Mouse (Mus musculus): Measurements from ENCODE around the gene Atp6v1b1. TPM values are rescaled to one million over a fixed set of nuclear protein-coding genes. Genes with fewer than 3 reads are reported as not detected.

The Atp6v1b1 gene
- not detected for polyA plus RNA-seq (2015; fragmentation: Illumina TruSeq; extraction: RNeasy Lipid Tissue Mini Kit (QIAGEN cat#74804); ENCODE audit: low read depth, low replicate concordance)

DNA sequence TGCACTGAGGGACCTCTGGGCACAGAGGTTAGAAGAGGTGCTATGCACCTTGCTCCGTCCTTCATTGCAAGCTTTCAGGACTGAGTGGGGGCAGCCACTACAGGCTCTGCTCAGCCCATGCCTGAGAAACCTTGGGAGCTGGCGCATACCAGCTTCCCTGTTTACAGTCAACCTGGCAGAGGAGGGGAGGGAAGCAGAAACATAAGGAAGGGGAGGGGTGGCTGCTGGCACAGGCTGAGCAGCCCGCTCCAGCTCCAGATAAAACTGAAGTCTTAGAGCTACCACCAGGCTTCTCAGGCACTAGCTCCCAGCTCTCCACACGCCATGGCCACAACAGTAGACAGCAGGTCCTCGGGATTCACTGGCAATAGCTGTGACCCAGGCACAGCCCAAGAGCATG is at the start of gene Atp6v1b1:
Gene Atp6v1b1 (plus strand): TSS at position 230 of the 400 bp plus-strand sequence.

DNA sequence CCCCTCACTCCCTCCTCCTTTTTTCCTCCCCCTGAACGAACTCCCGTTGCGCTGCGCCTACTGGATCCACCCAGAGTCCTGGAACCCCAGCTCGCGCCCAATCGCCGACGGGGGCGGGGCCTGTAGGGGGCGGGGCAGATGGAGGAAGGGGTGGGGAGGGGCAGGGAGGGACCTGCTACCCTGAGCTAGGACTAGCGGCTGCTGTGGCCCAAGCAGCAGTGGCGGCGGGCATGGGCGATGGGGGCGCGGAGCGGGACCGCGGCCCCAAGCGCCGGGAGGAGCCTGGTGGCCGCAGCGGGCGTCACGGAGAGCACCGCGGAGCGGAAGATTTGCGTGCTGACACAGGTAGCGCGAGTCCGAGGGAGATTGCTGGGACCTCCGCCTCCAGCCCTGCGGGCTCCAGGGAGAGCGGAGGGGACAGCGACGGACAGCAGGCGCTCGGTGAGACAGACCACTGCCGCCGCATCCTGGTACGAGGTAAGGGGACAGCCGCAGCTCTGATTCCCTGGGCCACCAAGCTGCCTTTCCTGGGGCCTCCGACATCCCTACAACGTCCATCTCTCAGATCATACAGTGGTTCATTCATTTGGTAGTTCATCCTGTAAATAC is 31.6 kb upstream of the Atp6v1b1 start, which contains the start of gene Vax2:
Gene Vax2 (plus strand): TSS at position 198 of the 609 bp plus-strand sequence.

DNA sequence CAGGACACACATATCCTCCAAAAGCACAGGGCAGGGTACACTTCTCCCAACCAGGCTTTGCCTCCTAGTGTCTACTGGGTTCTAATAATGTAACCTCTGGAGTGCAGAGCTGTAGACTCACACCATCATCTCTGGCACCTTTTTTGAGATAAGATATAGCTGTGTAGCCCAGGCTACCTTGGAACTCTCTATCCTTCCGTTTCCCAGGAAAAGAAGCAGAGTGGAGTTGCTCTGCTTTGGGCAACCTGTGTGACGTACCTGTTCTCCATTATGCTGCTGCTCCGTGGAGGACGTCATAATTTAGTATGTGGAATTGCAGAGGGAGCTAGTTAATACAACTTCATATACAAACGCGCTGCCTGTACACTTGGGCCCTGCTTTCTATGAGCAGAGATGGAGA is 19.6 kb downstream of the Atp6v1b1 start, which contains the start of gene Ankrd53:
Gene Ankrd53 (plus strand): TSS at position 301 of the 400 bp plus-strand sequence.

DNA sequence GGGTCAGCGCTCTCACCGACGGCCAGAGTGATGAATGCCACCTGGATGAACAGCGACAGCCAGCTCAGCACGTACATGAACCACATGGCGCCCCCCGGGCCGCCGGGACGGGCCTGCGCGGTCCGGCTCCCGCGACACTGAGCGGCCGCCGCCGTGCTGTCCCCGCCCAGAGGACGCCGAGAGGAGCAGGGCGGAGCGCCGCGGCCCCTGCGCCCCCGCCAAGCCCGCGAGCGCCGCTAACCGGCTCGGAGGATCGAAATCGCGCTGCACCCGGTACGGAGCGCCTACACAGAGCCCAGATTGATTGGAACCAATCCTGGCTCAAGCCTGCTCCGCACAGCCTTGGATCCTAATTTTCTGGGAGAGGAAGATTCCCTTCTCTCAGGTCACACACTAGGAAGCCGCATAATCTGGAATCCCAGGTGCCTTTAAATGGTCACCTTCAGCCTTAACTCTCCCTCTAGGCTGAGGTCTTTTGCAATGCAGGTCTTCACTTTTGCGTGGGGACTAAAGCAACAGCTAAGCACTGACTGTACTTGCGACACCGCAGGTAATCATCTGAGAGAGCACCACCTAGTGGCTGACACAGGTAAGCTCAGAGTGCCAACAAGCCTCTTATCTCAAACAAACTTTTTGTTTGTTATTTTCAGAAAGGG is 33.0 kb downstream of the Atp6v1b1 start, which contains the start of gene Tex261:
Gene Tex261 (minus strand): TSS at position 176 of the 656 bp plus-strand sequence.

DNA sequence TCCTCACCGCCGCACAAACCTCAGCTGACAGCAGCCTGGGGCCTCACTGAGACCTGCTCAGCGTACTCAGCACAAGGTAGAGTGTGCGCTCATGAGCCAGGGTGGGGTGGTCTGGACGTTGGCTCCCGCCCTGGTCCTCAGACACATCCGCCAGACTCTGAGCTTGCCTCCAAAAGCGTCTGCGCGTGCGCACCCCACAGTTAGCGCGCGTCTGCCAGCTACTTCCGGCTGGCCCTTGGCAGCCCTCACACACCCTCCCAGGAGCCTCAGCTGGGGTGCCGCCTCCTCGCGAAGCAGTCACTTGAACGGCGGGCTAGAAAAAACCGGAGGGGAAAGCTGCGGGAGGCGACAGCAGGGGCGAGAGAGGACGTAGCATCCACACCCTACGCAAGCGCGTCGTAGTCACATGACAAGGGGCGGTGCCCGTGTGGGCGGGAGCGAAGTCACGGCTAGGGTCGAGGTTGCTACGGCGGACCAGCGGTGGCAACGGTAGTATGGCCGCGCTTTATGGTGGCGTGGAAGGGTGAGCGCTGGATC is 52.0 kb downstream of the Atp6v1b1 start, which contains the start of gene Nagk:
Gene Nagk (plus strand): TSS at position 223 of the 537 bp plus-strand sequence.

Other genes starting within 250 kb of the Atp6v1b1 start
- gene Dguok, start 236.0 kb upstream of the Atp6v1b1 start, polyA plus RNA-seq (2015; fragmentation: Illumina TruSeq; extraction: RNeasy Lipid Tissue Mini Kit (QIAGEN cat#74804); ENCODE audit: low read depth, low replicate concordance) = 35.0 TPM
- gene Actg2, start 206.7 kb upstream of the Atp6v1b1 start, polyA plus RNA-seq (2015; fragmentation: Illumina TruSeq; extraction: RNeasy Lipid Tissue Mini Kit (QIAGEN cat#74804); ENCODE audit: low read depth, low replicate concordance) = not detected
- 33.7 TPM for gene Stambp, start 170.3 kb upstream of the Atp6v1b1 start, polyA plus RNA-seq (2015; fragmentation: Illumina TruSeq; extraction: RNeasy Lipid Tissue Mini Kit (QIAGEN cat#74804); ENCODE audit: low read depth, low replicate concordance)
- not detected for gene Clec4f, start 86.8 kb upstream of the Atp6v1b1 start, polyA plus RNA-seq (2015; fragmentation: Illumina TruSeq; extraction: RNeasy Lipid Tissue Mini Kit (QIAGEN cat#74804); ENCODE audit: low read depth, low replicate concordance)
- not detected for gene Cd207, start 65.1 kb upstream of the Atp6v1b1 start, polyA plus RNA-seq (2015; fragmentation: Illumina TruSeq; extraction: RNeasy Lipid Tissue Mini Kit (QIAGEN cat#74804); ENCODE audit: low read depth, low replicate concordance)
- gene Vax2, start 31.7 kb upstream of the Atp6v1b1 start, polyA plus RNA-seq (2015; fragmentation: Illumina TruSeq; extraction: RNeasy Lipid Tissue Mini Kit (QIAGEN cat#74804); ENCODE audit: low read depth, low replicate concordance) = not detected
- gene Ankrd53, start 19.7 kb downstream of the Atp6v1b1 start, polyA plus RNA-seq (2015; fragmentation: Illumina TruSeq; extraction: RNeasy Lipid Tissue Mini Kit (QIAGEN cat#74804); ENCODE audit: low read depth, low replicate concordance) = not detected
- gene Tex261, start 32.8 kb downstream of the Atp6v1b1 start, polyA plus RNA-seq (2015; fragmentation: Illumina TruSeq; extraction: RNeasy Lipid Tissue Mini Kit (QIAGEN cat#74804); ENCODE audit: low read depth, low replicate concordance) = 31.9 TPM
- 56.7 TPM for gene Nagk, start 52.0 kb downstream of the Atp6v1b1 start, polyA plus RNA-seq (2015; fragmentation: Illumina TruSeq; extraction: RNeasy Lipid Tissue Mini Kit (QIAGEN cat#74804); ENCODE audit: low read depth, low replicate concordance)
- gene Paip2b, start 88.8 kb downstream of the Atp6v1b1 start, polyA plus RNA-seq (2015; fragmentation: Illumina TruSeq; extraction: RNeasy Lipid Tissue Mini Kit (QIAGEN cat#74804); ENCODE audit: low read depth, low replicate concordance) = 65.2 TPM
- gene Zfp638, start 124.1 kb downstream of the Atp6v1b1 start, polyA plus RNA-seq (2015; fragmentation: Illumina TruSeq; extraction: RNeasy Lipid Tissue Mini Kit (QIAGEN cat#74804); ENCODE audit: low read depth, low replicate concordance) = 71.8 TPM